Mouse (Mus musculus) CD8-positive naive resting alpha-beta T cell, adult 2 months (primary cell): ENCODE results near the gene Rad23a.

Source experiments
- DNase-seq, 2 experiments: peaks; one replicate each; pipeline ENCODE4 v3.0.0; 2022; ENCODE audit warnings: low read depth in 2 of 2, low spot score in 2 of 2

Rad23a gene

GRCm38 (mm10) chr8:84788896-84789295 lies 51.6 kb downstream of the Rad23a start:
- no peak for DNase-seq

GRCm38 (mm10) chr8:84787523-84788302 lies 52.8 kb downstream of the Rad23a start:
- no peak for DNase-seq

GRCm38 (mm10) chr8:84786801-84787467 lies 53.5 kb downstream of the Rad23a start:
- DNase-seq: no peak

GRCm38 (mm10) chr8:84785756-84786677 lies 54.4 kb downstream of the Rad23a start:
- no peak for DNase-seq

GRCm38 (mm10) chr8:84785506-84785755 lies 55.0 kb downstream of the Rad23a start:
- no peak for DNase-seq

- no peak for DNase-seq
Measured at GRCm38 (mm10) chr8:84784681-84785505, 55.6 kb downstream of the Rad23a start.
